Mouse (Mus musculus) heart, postnatal 0 days (tissue): ENCODE data around the gene Tulp2. TPM values are rescaled to one million over a fixed set of nuclear protein-coding genes. Genes with fewer than 3 reads are reported as not detected.

ENCODE experiments used
- ATAC-seq: fragments of 200-750 bp; cut with Nextera tagmentation; 2 replicates; pipeline ENCODE4 v1.8.0; 2017; ENCODE audit warnings: low read depth, moderate number of reproducible peaks, moderate library complexity; ENCODE audit not compliant: insufficient read depth
- DNase-seq: peaks from one replicate; pipeline ENCODE4 v3.0.0-alpha.2; 2016; ENCODE audit warnings: low spot score
- H3K27ac ChIP-seq: fragments of 300-500 bp; sonication (generic); 2 replicates; pipeline ENCODE4 v1.5.1; 2014; ENCODE audit warnings: low read depth, mild to moderate bottlenecking
- H3K27me3 ChIP-seq: fragments of 300-500 bp; sonication (generic); 2 replicates; pipeline ENCODE4 v1.6.1; 2014; ENCODE audit warnings: low read length, mixed read lengths; ENCODE audit not compliant: control insufficient read depth, insufficient read depth
- H3K36me3 ChIP-seq: fragments of 300-500 bp; sonication (generic); replicated peaks from 2 replicates; pipeline ENCODE4 v1.6.1; 2014; ENCODE audit warnings: low read length, mixed read lengths; ENCODE audit not compliant: control insufficient read depth, insufficient read depth
- H3K4me1 ChIP-seq: fragments of 300-500 bp; sonication (generic); 2 replicates; pipeline ENCODE4 v1.6.1; 2014; ENCODE audit warnings: antibody characterized with exemption; ENCODE audit not compliant: control insufficient read depth, insufficient read depth
- H3K4me2 ChIP-seq: fragments of 300-500 bp; sonication (generic); 2 replicates; pipeline ENCODE4 v1.6.1; 2014; ENCODE audit warnings: low read depth, mild to moderate bottlenecking, low read length, moderate library complexity
- H3K4me3 ChIP-seq: fragments of 300-500 bp; sonication (generic); 2 replicates; pipeline ENCODE4 v1.5.1; 2014; ENCODE audit warnings: low read depth, low read length
- H3K9ac ChIP-seq: fragments of 300-500 bp; sonication (generic); replicated peaks from 2 replicates; pipeline ENCODE4 v1.6.1; 2014; ENCODE audit warnings: low read depth, low read length, mixed read lengths
- H3K9me3 ChIP-seq: fragments of 300-500 bp; sonication (generic); replicated peaks from 2 replicates; pipeline ENCODE4 v1.6.1; 2016; ENCODE audit warnings: low read length; ENCODE audit not compliant: control insufficient read depth
- CTCF ChIP-seq: IDR thresholded peaks from 2 replicates; pipeline ENCODE4 v1.5.1; 2016; ENCODE audit warnings: antibody characterized with exemption, control low read depth, low read depth
- EP300 ChIP-seq: IDR thresholded peaks from 2 replicates; pipeline ENCODE4 v1.6.1; 2016; ENCODE audit warnings: antibody characterized with exemption, low read depth
- WGBS: fragments of 180-500 bp; shearing (Covaris S2); extraction: QIAGEN DNeasy Blood & Tissue Kit; methylation state at CpG from one replicate; pipeline ENCODE4 v1.1.7; 2014; 5-methylcytosine and 5-hydroxymethylcytosine counted together
- polyA plus RNA-seq: library from polyadenylated mRNA; unstranded; fragments of >200 nt; fragmentation: Nextera tagmentation; extraction: Ambion mirVana; gene quantifications from 2 replicates; pipeline ENCODE4 v1.2.1, GENCODE M21; 2015
- total RNA-seq: library from RNA; depleted of rRNA; stranded (reverse); fragments of >200 nt; gene quantifications from 2 replicates; pipeline ENCODE4 v1.2.3, GENCODE M21; 2014; ENCODE audit warnings: low replicate concordance

The Tulp2 gene
- total and polyA plus RNA-seq, 2 experiments from 2014 or later = 0.20 TPM; not detected in 1

- DNase-seq (no peak), ATAC-seq (0 out of 2 replicates have a peak, but pooled peaks have one; percentile 15)
- 38% methylated on average over 9 of the region's 9 CpGs for WGBS
- H3K4me1 ChIP-seq = peaks cover 11% of the 10 kb centered on the region; the same call in 1 of the 2 replicates
- H3K4me2 ChIP-seq = no peak overlapping the region
- no peaks in the 10 kb centered on the region for H3K27me3 ChIP-seq
- H3K9me3 ChIP-seq = no peaks in the 10 kb centered on the region
- H3K27ac ChIP-seq = no peak overlapping the region
- peaks cover 29% of the 10 kb centered on the region for H3K36me3 ChIP-seq
- H3K4me3 ChIP-seq = no peak overlapping the region
- no peak overlapping the region for H3K9ac ChIP-seq
- TF ChIP-seq EP300 (no peak), CTCF (no peak)
Measured at GRCm38 (mm10) chr7:45490822-45491221, 9.1 kb downstream of the Tulp2 start.

DNA sequence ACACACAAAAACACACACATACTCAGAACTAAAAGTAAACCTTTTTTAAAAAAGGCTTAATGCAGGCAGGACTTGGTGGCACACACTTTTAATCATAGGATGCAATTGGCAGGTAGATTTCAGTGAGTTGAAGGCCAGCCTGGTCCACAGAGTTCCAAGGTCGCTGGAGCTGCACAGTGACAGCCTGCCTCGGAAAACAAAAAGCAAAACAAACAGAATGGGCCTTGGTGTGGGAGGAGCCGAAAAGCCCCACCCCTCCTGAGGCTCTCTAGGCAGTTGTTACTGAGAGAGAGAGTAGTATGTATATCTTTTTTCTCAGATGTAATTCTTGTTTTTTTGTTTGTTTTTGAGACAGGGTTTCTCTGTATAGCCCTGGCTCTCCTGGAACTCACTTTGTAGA is 9.6 kb downstream of the Tulp2 start:
- no peak overlapping the region for H3K9ac ChIP-seq

GRCm38 (mm10) chr7:45492225-45492844 is 10.7 kb downstream of the Tulp2 start:
- no peak overlapping the region for H3K9ac ChIP-seq
- no peak for DNase-seq
- H3K4me3 ChIP-seq = no peak overlapping the region
- peak overlapping the region; percentile 67; the same call in 1 of the 2 replicates for H3K27ac ChIP-seq
- no peaks in the 10 kb centered on the region for H3K27me3 ChIP-seq
- no peak for TF ChIP-seq EP300
- TF ChIP-seq CTCF = no peak
- H3K4me2 ChIP-seq = no peak overlapping the region
- peaks cover 11% of the 10 kb centered on the region; the same call in 1 of the 2 replicates for H3K4me1 ChIP-seq
- WGBS = 90% methylated on average over 8 of the region's 8 CpGs
- no peak for ATAC-seq
- H3K9me3 ChIP-seq = no peaks in the 10 kb centered on the region
- peaks cover 38% of the 10 kb centered on the region for H3K36me3 ChIP-seq

More for the DNA sequence above, 9.6 kb downstream of the Tulp2 start:
- ATAC-seq (no peak), DNase-seq (no peak)
- Histone ChIP-seq H3K4me1 (peaks cover 11% of the 10 kb centered on the region; the same call in 1 of the 2 replicates), H3K27ac (no peak overlapping the region), H3K4me3 (no peak overlapping the region), H3K36me3 (peaks cover 29% of the 10 kb centered on the region), H3K9me3 (no peaks in the 10 kb centered on the region), H3K4me2 (no peak overlapping the region), H3K27me3 (no peaks in the 10 kb centered on the region)
- no peak for TF ChIP-seq CTCF
- TF ChIP-seq EP300 = no peak
- WGBS = 27% methylated on average over 3 of the region's 3 CpGs

- Histone ChIP-seq H3K27ac (peak overlapping the region; percentile 67), H3K9me3 (no peaks in the 10 kb centered on the region), H3K27me3 (no peaks in the 10 kb centered on the region), H3K4me1 (peaks cover 11% of the 10 kb centered on the region; the same call in 1 of the 2 replicates), H3K9ac (no peak overlapping the region), H3K4me2 (no peak overlapping the region), H3K36me3 (peaks cover 44% of the 10 kb centered on the region), H3K4me3 (no peak overlapping the region)
- TF ChIP-seq EP300 (no peak), CTCF (no peak)
- DNase-seq (peak; percentile 20), ATAC-seq (peak; percentile 60)
- 59% methylated on average over 5 of the region's 5 CpGs for WGBS
Measured at GRCm38 (mm10) chr7:45492951-45493350, 11.3 kb downstream of the Tulp2 start.

DNA sequence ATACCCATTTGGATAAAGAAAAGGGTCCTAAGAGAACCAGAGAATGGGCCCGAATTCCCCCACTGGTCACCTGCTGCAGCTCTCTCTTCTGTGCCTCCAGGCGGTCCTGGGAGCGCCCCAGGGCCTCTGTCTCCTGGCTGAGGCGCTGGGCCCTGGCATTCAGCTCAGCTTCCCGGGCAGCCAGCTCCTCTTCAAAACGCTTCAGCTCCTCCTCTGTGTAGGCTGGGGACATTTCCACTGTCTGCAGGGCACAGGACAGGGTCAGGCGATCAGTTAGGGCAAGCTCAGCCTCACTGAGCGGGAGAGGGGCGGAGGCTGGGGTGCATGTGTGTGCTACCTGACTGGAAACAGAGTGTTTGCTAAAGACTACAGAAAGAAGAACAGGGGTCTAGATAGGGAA is 12.9 kb downstream of the Tulp2 start:
- no peaks in the 10 kb centered on the region for H3K9me3 ChIP-seq
- no peak overlapping the region for H3K4me3 ChIP-seq
- H3K27ac ChIP-seq = no peak overlapping the region
- TF ChIP-seq CTCF (no peak), EP300 (no peak)
- WGBS = 81% methylated on average over 9 of the region's 9 CpGs
- H3K9ac ChIP-seq = no peak overlapping the region
- DNase-seq = no peak
- H3K4me2 ChIP-seq = no peak overlapping the region
- H3K36me3 ChIP-seq = peaks cover 58% of the 10 kb centered on the region
- peaks cover 11% of the 10 kb centered on the region; the same call in 1 of the 2 replicates for H3K4me1 ChIP-seq
- no peak for ATAC-seq
- H3K27me3 ChIP-seq = no peaks in the 10 kb centered on the region

- H3K27me3 ChIP-seq = no peaks in the 10 kb centered on the region
- DNase-seq (no peak), ATAC-seq (no peak)
- H3K9me3 ChIP-seq = no peaks in the 10 kb centered on the region
- peaks cover 78% of the 10 kb centered on the region for H3K36me3 ChIP-seq
- 98% methylated on average over 6 of the region's 6 CpGs for WGBS
- no peak overlapping the region for H3K9ac ChIP-seq
- no peak for TF ChIP-seq CTCF
- no peak for TF ChIP-seq EP300
- no peak overlapping the region for H3K27ac ChIP-seq
- H3K4me2 ChIP-seq = no peak overlapping the region
- H3K4me3 ChIP-seq = no peak overlapping the region
- H3K4me1 ChIP-seq = no peaks in the 10 kb centered on the region
Measured at GRCm38 (mm10) chr7:45498427-45498826, 16.8 kb downstream of the Tulp2 start.
